Mouse (Mus musculus) inflammation-experienced regulatory T-cells, adult 6 months (primary cell): ENCODE results near the gene Arsk. TPM values are rescaled to one million over a fixed set of nuclear protein-coding genes. Genes with fewer than 3 reads are reported as not detected.
A peak's percentile ranks its signal among the peaks of the same experiment; 100 is the strongest.

Experiments used
- ATAC-seq: one replicate; pipeline ENCODE4 v1.8.0; 2017
- polyA plus RNA-seq, 3 experiments: library from polyadenylated mRNA; unstranded; fragments of 100-300 nt; shearing (Covaris generic); gene quantifications; one replicate each; pipeline ENCODE4 v1.2.1; 2017

The Arsk gene
- polyA plus RNA-seq, result 10 to 100 TPM in 1 of 3 experiments, 1 to 10 TPM in 2; 5.2 to 11.0 (median 6.3) TPM

GRCm38 (mm10) chr13:76098493-76099303 is at the start of gene Arsk, which contains the start of gene Ttc37:
TSS of gene Arsk (minus strand) at chr13:76098660.
TSS of gene Ttc37 (plus strand) at chr13:76098734.
- peak; percentile 96 for ATAC-seq

- no peak for ATAC-seq
These were observed 42.8 kb upstream of the Arsk start for GRCm38 (mm10) chr13:76141117-76141808.

- ATAC-seq, result no peak
These were observed 40.4 kb upstream of the Arsk start for GRCm38 (mm10) chr13:76138862-76139261.

- ATAC-seq, result peak; percentile 50
These were observed 34.0 kb upstream of the Arsk start for GRCm38 (mm10) chr13:76132415-76132814.

GRCm38 (mm10) chr13:76128799-76129198 is 30.3 kb upstream of the Arsk start:
- no peak for ATAC-seq

GRCm38 (mm10) chr13:76109069-76109824 is 10.8 kb upstream of the Arsk start:
- no peak for ATAC-seq

- ATAC-seq, result no peak
These were observed 3.5 kb upstream of the Arsk start for GRCm38 (mm10) chr13:76101989-76102388.

- ATAC-seq, result peak; percentile 41
These were observed 356 bp downstream of the Arsk start for GRCm38 (mm10) chr13:76098116-76098492.

- ATAC-seq, result no peak
These were observed 24.1 kb downstream of the Arsk start for GRCm38 (mm10) chr13:76074323-76074722.

GRCm38 (mm10) chr13:76064363-76064945 is 34.0 kb downstream of the Arsk start:
- no peak for ATAC-seq

GRCm38 (mm10) chr13:76063548-76063947 is 34.9 kb downstream of the Arsk start:
- no peak for ATAC-seq

- ATAC-seq, result no peak
These were observed 35.9 kb downstream of the Arsk start for GRCm38 (mm10) chr13:76062569-76062968.

GRCm38 (mm10) chr13:76062126-76062525 is 36.3 kb downstream of the Arsk start:
- no peak for ATAC-seq

- ATAC-seq, result no peak
These were observed 38.9 kb downstream of the Arsk start for GRCm38 (mm10) chr13:76059591-76059990.

- no peak for ATAC-seq
These were observed 41.0 kb downstream of the Arsk start for GRCm38 (mm10) chr13:76057267-76058069.

- no peak for ATAC-seq
These were observed 41.6 kb downstream of the Arsk start, which contains the start of gene Gpr150 for GRCm38 (mm10) chr13:76056896-76057266. TSS of gene Gpr150 (minus strand) at chr13:76056996.

- peak; percentile 68 for ATAC-seq
These were observed 42.2 kb downstream of the Arsk start for GRCm38 (mm10) chr13:76056261-76056724.

- peak; percentile 32 for ATAC-seq
These were observed 42.8 kb downstream of the Arsk start for GRCm38 (mm10) chr13:76055391-76056232.

GRCm38 (mm10) chr13:76044971-76045370 is 53.5 kb downstream of the Arsk start:
- ATAC-seq, result no peak

GRCm38 (mm10) chr13:76042455-76042854 is 56.0 kb downstream of the Arsk start:
- ATAC-seq, result no peak

- ATAC-seq, result no peak
These were observed 73.9 kb downstream of the Arsk start for GRCm38 (mm10) chr13:76024588-76024987.
